Mouse (Mus musculus) NIH3T3 (cell line): ENCODE results near the gene Golt1b.
A peak's percentile ranks its signal among the peaks of the same experiment; 100 is the strongest.
"Not testable (repeated sequence)": the region's sequence is repeated elsewhere in the genome, so short reads cannot be mapped to it uniquely, and the experiment has no call there.

Experiments used
- DNase-seq: peaks from one replicate; pipeline ENCODE4 v3.0.0-alpha.2; 2012; ENCODE audit warnings: low read depth

Gene Golt1b

GRCm38 (mm10) chr6:142387011-142387754, at the start of gene Golt1b, which contains the start of gene Recql:
TSS of gene Golt1b (plus strand) at chr6:142387221.
TSS of gene Recql (minus strand) at chr6:142387087.
- DNase-seq, result peak; percentile 99

DNA sequence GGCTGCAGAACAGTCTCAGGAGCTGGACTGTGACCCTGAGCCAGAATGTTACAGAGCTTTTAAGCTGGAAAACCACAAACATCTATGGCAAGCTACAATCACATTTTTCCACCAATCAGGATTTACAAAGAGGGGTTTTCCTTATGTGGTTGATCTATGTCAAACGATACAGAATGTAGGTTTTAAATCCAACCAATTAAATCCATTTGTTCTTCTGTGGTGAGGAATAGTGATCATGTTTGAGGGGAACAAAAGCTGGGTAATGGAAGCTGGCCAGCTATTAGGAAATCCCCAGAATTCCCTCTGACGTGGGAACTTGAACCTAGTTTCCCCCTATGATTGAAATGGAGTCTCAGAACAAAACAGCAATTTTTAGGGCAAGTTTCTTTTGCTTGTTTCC, 48.1 kb upstream of the Golt1b start:
- DNase-seq, result no peak

GRCm38 (mm10) chr6:142339576-142339975, 47.4 kb upstream of the Golt1b start:
- DNase-seq, result peak; percentile 29

DNA sequence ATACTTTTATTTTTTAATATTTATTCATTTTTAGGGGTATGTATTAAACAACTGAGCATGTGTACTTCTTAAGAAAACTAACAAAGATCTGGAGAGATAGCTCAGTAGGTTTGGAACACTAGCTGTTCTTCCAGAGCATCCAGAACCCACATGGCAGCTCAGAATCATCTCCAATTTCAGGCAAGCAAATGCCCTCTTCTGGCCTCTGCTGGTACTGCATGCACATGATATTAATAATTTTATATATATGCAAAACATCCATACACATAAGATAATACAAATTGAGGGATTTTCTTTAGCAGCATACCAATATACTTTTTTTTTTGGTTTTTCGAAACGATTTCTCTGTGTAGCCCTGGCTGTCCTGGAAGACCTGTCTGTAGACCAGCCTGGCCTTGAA, 43.5 kb upstream of the Golt1b start:
- DNase-seq, result peak; percentile 85

- peak; percentile 94 for DNase-seq
Measured at GRCm38 (mm10) chr6:142345440-142346038, 41.5 kb upstream of the Golt1b start, which contains the start of gene Pyroxd1. TSS of gene Pyroxd1 (plus strand) at chr6:142345654.

- no peak for DNase-seq
Measured at GRCm38 (mm10) chr6:142346181-142347110, 40.6 kb upstream of the Golt1b start.

- no peak for DNase-seq
Measured at GRCm38 (mm10) chr6:142347431-142348385, 39.3 kb upstream of the Golt1b start.

- not testable (repeated sequence) for DNase-seq
Measured at GRCm38 (mm10) chr6:142352099-142352498, 34.9 kb upstream of the Golt1b start.

DNA sequence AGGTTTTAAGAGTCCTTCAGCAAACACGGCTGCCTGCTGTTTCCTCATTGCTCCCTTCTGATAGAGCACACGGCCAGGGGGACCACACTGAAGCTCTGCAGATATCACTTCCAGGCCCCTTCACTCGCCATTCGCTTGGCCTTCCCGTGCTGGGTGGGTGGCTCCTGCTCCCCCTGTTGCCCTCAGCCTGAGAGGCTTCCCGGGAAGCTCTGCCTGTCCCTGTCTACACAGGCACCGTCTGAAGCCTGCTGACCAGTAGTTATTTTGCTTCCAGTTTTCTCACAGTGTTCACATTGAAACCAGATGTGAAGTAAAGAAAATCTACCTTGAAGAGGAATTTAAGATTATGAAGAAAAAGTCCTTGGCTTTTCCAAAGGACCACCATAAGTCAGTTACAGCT, 29.9 kb upstream of the Golt1b start:
- DNase-seq, result no peak

GRCm38 (mm10) chr6:142362036-142362435, 25.0 kb upstream of the Golt1b start:
- peak; percentile 62 for DNase-seq

DNA sequence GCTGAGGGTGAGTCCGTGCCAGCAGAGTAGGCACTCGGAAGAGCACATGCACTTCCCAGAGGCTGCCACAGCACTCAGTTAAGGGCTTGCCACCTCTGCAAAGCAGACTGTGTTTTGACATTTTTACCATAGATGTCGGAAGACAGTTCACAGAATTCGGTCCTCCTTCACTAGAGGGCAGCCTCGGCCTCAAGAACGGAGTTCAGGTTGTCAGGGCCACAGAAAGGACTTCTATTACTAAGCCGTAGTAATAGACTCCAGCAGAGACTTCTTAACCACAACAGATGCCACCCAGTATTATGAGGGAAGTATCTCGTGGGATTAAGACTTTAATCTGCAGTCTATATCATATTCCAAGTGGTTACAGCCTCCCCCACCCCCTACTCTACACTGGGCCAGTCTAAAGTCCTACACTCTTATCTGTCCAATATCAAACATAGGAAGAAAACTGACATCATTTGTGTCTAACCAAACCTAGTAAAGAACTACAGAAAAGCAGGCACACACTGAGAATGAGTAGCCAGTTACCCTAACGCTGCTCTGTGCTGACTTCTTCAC, 23.9 kb upstream of the Golt1b start:
- peak; percentile 83 for DNase-seq

DNA sequence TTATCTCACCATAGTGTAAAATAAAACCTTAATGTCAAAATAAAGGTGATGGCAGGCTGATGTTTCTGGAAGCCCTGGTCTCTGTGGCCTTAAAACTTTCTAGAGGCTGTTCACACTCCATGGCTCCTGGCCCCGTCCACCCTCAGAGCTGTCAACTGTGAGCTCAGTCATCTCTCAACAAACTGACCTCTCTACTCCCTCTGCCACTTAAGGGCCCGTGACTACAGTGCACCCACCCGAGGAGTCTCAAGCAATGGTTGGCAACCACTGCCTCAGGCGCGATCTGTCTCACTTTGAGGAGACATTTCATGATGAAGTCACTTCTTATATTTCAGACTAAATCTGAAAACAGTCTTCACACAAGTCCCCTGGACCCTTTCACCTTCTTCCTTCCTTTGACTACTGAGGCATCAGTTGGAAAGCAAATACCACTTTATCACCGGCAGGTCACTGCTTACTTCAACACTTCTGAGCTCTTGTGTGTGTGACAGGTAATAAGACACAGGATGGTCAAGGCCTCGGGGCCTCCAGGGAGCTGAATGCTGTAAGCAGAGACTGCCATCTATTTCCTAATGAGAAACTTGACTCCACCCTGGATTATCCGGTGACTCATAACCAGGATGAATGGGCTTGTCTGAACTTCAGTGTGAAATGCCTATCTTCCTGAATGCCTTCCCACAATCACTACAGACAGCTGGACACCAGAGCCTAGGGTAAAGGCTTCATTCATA, 21.1 kb upstream of the Golt1b start:
- DNase-seq, result peak; percentile 78

- DNase-seq, result peak; percentile 62
Measured at GRCm38 (mm10) chr6:142366473-142367018, 20.5 kb upstream of the Golt1b start.

DNA sequence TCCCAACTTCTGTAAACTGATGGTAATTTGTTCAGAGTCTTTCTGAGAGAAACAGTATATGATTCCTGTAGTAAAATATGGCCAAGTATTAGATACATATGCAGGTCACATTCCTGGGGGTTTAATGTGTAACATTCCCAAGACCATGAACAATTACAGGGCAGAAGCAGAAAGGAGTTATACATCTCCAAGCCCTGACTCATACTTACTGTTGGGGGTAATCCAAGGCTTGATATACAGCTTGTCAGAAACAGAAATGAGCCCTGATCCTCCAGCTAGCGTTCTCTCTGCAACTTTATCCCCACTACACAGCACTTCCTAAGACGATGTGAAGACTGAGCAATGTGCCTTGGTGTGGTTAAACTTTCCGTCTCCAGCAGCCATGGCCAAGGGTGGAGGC, 19.5 kb upstream of the Golt1b start:
- DNase-seq, result peak; percentile 92

GRCm38 (mm10) chr6:142369568-142369967, 17.5 kb upstream of the Golt1b start:
- no peak for DNase-seq

GRCm38 (mm10) chr6:142377081-142377480, 9.9 kb upstream of the Golt1b start:
- peak; percentile 79 for DNase-seq

DNA sequence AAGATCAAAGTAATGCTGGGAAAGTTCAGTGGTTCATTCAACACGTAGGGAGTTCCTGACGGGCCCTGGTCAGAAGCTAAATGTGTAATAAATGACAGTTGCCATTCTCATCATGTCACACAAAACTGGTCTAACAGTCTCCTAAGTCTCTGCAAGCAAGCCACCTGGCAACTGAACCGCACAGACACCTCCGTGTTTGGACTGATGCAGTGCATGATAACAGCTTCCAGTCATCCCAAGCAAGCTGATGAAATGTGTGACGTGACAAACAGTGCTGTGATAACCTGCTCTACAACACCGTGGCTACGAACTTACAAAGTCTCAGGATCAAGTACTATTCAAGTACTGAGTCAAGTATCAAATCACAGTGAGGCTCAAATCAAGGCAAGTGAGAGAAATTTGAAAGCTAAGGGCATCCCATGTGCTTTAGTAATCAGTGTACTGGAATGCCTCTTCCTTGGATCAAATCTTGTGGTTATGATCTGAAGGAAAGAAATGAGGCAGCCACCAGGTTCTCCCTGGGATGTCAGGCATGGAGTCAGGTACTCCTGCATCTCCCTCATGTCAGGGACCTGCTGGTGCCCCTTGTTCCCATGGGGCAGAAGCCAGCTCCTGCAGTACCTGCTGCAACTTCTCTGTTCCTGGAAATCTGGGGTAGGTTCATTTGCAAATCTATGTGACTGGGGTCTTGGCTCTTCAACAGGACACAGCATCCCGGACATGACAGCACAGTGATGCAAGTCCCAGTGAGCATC, 8.3 kb upstream of the Golt1b start:
- no peak for DNase-seq

- DNase-seq, result no peak
Measured at GRCm38 (mm10) chr6:142379961-142380360, 7.1 kb upstream of the Golt1b start.

GRCm38 (mm10) chr6:142381615-142382014, 5.4 kb upstream of the Golt1b start:
- DNase-seq, result no peak
